Mouse (Mus musculus): ENCODE results near the gene Gm10382. TPM values are rescaled to one million over a fixed set of nuclear protein-coding genes. Genes with fewer than 3 reads are reported as not detected.
"Not testable (repeated sequence)": the region's sequence is repeated elsewhere in the genome, so short reads cannot be mapped to it uniquely, and the experiment has no call there.

Gm10382 gene
- total RNA-seq, 2 experiments from 2014 or later, result not detected

DNA sequence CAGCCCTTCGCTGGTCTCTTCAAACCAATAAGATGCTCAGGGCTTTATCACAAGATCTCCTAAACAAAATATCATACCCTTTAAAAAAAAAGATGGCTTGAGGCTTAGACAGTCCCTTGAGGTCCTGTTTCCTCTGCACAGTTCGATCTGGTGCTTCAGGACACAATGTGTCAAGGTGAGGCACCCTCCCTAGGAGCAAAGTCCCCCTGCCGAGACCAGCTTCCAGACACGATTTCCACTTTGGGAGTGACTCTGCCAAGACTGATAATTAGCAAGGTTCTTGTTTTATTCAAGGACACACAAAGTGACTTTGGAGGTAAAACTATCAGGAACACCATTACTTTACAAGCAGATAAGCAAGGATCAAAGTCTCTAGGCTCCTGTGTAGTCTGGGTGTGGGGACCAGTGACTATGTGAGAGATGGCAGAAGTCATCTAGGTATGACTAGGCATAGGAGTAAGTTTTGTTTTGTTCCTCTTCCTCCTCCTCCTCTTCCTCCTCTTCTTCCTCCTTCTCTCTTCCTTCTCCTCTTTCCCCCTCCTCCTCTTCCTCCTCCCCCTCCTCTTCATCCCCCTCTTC is 24.2 kb upstream of the Gm10382 start:
- intact Hi-C loops (cut with DNase I; ENCODE audit: low total_unique reads), result no loop called here
- DNase-seq, result no peak

DNA sequence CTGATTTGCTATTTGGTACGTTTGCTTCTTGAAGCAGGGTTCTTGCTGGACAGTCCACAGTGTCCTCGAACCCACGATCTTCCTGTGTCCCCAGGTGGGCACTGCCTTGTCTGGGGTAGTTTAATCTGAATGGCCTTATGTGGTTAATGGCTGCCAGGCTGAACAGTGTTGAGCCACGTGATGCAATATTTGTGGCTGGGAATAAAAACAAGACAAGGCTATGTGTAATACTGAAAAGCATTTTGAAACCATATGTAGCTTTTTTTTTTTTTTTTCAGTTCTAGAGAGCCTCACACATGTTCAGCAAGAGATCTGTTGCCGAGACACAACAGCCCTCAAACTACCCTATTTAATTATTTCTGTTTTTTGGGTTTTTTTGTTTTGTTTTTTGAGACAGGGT is 21.0 kb upstream of the Gm10382 start:
- intact Hi-C loops (cut with DNase I; ENCODE audit: low total_unique reads), result no loop called here
- no peak for DNase-seq

DNA sequence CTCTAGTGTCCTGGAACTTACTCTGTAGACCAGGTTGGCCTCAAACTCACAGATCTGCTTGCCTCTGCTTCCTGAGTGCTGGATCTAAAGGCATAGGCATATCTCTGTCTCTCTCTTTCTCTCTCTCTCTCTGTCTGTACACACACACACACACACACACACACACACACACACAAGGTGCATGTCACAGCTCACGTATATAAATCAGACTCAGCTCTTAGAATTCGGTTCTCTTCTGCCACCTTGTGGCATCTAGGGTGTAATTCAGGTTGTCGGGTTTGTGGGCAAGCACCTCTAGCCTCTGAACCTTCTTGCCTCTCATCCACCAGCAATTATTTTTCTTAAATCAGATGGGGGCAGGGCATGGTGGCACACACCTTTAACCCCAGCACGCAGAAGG is 20.6 kb upstream of the Gm10382 start:
- intact Hi-C loops (cut with DNase I; ENCODE audit: low total_unique reads), result no loop called here
- peak; percentile 46 for DNase-seq

DNA sequence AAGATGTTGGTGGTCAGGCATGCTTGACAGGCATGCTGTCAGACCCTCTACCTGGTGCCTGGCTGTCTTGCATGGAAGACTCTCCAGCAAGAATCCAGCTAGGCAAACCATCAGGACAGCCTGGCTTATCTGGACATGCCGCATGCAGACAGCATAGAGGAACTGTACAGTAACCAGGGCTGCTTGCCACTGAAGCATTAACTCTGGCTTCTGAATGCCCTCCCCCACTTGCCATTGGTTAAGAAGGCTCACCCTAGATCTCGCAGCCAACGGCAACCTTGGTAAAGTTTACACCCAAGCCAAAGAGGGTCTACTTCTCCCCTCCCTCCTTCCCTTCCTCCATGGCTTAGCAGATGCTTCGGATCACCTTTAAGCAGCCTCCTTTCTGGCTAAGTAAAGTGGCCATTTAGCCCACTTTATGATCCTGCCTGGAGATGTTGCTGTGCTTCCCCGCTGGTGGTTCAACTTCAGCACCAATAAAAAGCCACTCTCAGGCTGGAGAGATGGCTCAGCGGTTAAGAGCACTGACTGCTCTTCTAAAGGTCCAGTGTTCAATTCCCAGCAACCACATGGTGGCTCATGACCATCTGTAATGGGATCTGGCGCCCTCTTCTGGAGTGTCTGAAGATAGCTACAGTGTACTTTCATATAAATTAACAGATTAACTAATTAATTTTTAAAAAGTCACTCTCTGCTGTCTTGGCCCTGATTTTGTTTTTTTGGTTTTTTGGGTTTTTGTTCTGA is 18.0 kb upstream of the Gm10382 start:
- intact Hi-C loops (cut with DNase I; ENCODE audit: low total_unique reads), result loop anchor here (5.0 kb wide), 1 partner anchor 474 kb away; no protein-coding TSS in a partner anchor

DNA sequence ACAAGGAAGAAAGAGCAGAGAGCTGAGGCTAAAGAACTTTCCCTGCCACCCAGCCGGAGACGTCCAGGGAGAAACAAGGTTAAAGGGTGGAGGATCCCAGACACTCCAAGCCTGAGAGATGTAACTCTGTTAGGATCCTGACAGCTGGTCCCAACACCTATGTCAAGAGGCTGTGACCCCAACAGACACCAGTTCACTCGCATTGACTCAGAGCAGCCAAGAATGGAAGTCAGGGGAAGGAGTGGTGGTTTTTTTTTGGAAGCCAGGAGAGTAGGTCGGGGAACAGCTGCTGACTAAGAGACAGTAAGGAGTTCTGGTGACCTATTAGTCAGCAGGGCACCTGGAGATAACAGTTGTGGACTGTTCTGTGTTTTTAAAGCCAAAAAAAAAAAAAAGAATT is 17.1 kb upstream of the Gm10382 start:
- intact Hi-C loops (cut with DNase I; ENCODE audit: low total_unique reads), result loop anchor here (5.0 kb wide), 1 partner anchor 475 kb away; no protein-coding TSS in a partner anchor
- no peak for DNase-seq

More for the DNA sequence above, 18.0 kb upstream of the Gm10382 start:
- no peak for DNase-seq

DNA sequence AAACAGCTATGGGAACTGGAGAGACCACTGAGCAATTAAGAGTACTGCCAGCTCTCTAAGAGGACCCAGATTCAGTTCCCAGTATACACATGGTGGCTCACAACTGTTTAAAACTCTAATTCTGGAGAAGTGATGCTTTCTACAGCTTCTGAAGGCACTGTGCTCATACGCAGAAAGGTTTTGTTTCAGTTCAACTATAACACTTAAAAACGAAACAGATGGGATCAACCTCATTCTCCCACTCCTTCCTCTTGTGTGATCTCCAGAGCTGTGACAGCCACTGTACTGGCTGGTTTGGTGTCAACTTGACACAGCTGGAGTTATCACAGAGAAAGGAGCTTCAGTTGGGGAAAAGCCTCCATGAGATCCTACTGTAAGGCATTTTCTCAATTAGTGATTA is 13.3 kb upstream of the Gm10382 start:
- intact Hi-C loops (cut with DNase I; ENCODE audit: low total_unique reads), result loop anchor here (5.0 kb wide), 1 partner anchor 86 kb away; no protein-coding TSS in a partner anchor
- DNase-seq, result no peak

DNA sequence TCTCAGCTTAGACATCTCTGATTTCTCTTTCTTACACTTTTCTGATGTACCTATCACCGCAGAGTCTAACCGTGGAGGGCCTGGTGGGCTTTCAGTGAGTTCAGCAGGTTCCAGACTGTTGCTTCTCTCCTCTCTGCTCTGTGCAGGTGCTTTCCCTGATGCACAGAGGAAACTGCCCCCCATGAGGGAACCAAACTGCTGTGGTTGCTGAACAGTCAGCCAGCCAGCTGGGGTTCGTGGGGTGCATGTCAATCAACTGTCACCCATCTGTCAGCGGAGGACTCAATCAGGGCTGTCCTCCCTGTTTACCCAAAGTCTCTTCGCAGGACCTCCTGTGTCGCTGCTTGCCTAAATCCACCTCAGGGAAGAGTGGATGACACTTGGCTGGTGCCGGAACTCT is 11.9 kb upstream of the Gm10382 start:
- no peak for DNase-seq
- intact Hi-C loops (cut with DNase I; ENCODE audit: low total_unique reads), result loop anchor here (5.0 kb wide), 1 partner anchor 85 kb away; no protein-coding TSS in a partner anchor

DNA sequence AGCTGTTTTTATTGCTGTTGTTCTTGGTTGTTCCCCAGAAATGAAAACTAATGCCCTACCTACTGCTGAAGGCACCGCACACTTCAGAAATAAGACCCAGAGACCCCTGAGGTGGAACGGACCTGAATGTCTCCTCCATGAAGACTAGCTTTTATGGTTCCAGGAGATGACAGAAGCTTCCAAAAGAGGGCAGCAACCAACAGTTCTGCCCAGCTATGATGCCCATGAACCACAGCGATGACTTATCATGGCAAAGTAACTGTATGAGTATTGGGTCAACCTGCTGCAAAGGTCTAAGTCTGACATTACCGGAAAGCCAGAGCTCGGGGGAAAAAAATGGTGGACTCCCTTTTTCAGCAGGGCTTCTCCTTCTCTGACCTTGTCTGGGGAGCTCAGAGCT is 10.2 kb upstream of the Gm10382 start:
- no peak for DNase-seq
- intact Hi-C loops (cut with DNase I; ENCODE audit: low total_unique reads), result loop anchor here (5.0 kb wide), 1 partner anchor 83 kb away; no protein-coding TSS in a partner anchor

DNA sequence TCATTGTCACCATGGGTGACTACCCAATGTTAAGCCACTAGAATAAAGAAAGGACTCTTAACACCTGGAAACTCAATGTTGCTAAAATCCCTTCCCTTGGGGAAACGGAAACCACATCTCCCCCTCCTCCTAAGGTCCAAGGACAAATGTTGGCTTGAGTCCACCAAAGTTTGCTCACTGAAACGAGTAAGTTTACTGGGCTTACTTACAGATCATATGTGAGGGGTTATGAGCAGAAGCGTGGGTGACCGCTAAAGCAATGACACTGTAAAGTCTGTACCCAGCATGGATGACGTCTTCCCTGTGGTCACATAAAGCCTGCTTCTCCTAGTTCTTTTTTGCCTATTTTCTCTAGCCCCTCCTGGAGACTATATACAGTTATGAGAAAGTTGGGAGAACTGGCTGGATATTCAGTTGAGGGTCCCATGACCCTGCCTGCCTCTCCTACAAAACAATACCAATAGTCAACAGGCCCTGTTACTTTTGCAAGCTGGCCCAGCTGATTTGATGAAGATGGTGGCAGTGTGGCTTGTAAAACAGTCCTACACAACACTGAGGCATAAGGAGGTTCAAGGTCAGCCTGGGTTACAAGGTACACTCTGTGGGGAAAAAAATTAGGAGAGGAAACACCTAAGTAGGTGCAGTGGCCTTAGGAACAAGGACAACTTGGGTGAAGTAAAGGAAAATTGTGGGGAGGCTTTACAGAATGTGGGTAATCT is 7.0 kb upstream of the Gm10382 start:
- intact Hi-C loops (cut with DNase I; ENCODE audit: low total_unique reads), result no loop called here
- DNase-seq, result no peak

DNA sequence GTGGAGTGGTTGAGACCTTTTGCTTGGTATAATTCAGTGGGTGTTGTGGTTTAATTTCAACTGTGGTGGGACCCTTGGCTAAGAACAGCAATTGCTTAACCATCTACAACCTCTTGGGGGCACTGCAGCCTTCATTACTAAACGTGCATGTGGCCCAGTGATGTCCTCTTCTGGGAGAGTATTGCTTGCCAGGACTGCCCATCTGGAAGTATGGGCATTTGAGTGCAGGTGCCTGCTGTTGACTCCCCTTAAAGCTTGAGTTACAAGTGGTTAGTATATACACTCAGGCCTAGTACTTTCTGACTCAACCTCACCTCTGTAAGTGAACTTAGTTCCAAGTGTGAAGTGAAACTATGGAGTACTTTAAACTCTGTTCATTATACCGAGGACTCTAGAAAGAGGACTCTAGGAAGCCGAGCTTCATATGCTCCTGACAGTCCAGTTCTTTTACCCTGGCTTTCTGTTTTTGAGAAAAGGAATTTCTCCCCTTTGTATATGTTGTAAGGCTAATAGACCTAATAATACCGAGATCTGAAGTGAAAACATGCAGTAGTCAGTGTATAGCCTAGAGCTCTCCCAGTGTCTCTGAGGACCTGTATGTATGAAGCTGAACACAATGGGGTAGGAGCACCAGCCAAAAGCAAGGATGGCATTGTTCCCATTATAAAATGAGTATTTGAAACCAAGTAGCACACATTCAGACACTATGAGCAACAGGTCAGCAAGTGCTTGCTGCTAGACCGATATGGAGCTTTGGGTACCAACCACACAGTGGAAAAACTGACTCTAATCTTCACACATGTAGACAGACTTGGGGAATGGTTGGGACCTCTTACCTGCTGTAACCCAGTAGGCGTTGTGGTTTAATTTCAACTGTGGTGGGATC is 6.2 kb upstream of the Gm10382 start:
- DNase-seq, result peak; percentile 52
- intact Hi-C loops (cut with DNase I; ENCODE audit: low total_unique reads), result no loop called here

DNA sequence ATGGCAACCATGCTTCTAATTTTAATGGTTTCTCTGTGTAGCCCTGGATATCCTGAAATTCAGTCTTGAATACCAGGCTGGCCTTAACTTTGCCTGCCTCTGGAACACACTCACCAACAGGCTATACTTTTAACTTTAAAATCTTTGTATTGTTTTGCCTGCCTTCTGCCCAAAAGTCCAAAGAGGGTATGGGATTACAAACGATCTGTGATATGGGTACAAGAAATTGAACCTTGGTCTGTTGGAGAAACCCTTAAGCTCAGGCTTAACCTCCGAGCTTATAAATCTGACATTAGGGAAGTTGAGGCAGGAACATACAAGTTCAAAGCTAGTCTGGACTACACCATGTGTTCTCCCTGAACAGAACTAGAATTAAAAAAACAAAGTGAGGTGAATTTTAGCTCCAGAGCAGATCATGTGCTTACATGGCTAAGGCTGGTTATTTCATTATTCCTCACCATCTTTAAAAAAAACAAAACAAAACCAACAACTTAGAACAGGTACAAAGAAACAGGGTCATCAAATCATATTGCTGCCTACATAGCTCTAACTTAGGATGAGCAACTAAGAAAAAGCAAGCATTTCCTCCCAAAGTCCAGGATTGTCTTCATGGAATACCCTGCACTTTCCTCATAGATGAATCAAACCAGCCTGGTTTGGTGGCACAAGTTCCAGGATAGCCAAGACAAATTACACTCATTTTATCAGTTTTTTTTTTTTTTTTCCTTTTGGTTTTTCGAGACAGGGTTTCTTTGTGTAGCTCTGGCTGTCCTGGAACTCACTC is 5.3 kb upstream of the Gm10382 start:
- no peak for DNase-seq
- intact Hi-C loops (cut with DNase I; ENCODE audit: low total_unique reads), result no loop called here

DNA sequence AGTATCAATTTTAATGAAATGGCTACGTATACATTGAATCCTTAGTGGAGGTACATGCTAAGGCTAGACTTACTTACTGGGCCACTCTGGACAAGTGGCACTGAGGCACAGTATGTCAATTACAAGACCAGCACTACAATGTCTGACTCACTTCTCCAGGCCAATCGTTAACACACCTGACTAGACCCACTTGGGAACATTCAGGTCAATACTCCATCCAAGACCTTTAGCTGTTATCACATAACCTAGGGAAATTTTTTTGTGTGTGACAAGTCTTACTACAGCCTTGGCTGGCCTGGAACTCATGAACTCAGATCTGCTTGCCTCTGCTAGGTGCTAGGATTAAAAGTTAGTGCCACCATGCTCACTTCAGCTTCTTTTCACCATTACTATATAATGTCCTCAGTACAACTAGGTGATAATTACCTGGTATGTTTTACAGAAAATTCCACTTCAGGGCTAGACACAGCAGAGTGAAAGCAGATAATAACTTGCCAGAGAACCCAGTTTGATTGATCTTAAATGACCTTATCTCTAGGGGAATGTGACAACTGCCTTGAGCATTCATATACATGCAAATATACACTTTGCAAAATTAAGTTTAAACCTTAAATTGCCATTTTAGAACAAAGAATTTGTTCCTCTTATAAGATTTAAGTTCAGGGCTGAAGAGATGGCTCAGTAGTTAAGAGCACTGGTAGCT is 4.5 kb upstream of the Gm10382 start:
- intact Hi-C loops (cut with DNase I; ENCODE audit: low total_unique reads), result no loop called here
- no peak for DNase-seq

DNA sequence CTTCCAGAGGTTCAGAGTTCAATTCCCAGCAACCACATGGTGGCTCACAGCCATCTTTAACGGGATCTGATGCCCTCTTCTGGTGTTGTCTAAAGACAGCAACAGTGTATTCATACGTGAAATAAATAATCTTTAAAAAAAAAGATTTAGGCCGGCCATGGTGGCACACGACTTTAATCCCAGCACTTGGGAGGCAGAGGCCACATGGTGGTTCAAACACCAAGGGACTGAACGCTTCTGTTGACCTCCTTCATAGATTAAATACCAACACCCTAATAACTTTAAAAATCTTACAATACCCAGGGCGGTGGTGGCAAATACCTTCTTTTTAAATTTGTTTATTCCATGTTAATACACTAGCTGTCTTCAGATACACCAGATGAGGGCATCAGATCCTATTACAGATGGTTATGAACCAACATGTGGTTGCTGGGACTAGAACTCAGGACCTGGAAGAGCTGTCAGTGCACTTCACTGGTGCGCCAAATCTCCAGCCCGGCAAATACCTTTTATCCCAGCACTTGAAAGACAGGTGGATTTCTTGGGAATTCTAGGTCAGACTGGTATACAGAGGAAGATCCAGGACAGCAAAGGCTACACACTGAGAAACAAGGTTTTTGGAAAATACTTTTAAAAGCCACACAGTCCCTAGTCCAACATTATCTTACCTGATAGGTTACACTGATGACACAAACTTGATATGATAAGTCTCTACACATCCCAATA is 3.7 kb upstream of the Gm10382 start:
- intact Hi-C loops (cut with DNase I; ENCODE audit: low total_unique reads), result no loop called here
- no peak for DNase-seq

DNA sequence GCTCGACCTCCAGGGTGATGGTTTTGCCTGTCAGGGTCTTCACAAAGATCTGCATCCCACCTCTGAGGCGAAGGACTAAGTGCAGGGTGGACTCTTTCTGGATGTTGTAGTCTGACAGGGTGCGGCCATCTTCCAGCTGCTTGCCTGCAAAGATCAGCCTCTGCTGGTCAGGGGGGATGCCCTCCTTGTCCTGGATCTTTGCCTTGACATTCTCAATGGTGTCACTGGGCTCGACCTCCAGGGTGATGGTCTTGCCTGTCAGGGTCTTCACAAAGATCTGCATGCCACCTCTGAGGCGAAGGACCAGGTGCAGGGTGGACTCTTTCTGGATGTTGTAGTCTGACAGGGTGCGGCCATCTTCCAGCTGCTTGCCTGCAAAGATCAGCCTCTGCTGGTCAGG is 1.8 kb upstream of the Gm10382 start:
- DNase-seq; intact Hi-C loops (cut with DNase I; ENCODE audit: low total_unique reads): not testable (repeated sequence)

DNA sequence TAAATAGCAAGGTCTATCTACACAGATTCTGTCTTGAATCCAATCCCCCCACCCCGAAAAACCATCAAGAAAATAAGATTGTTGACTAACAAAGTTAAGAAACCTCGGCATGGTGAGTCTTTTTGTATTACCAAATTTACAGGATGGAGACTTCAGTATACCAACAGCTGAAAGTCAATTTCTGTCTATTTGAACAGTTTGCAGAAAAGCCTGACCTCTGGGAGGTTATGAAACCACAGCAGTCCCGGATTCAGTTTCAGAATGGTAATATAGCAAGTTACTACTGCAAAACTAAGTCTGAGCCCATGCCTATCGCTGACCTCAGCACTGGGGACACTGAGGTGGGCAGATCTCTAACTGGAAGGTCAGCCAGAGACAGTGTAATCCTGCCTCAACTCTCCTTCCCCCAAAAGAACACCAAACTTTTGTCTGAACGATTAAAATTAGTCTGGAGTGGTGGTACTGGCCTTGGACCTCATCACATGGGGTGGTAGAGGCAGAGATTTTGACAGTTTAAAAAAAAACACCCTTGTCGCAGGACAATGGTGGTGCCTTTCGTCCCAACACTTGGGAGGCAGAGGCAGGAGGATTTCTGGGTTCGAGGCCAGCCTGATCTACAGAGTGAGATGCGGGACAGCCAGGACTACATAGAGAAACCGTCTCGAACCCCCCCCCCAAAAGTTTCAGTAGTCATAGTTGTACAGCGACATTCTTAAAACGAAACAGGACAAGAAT is 597 bp upstream of the Gm10382 start:
- no peak for DNase-seq
- intact Hi-C loops (cut with DNase I; ENCODE audit: low total_unique reads), result no loop called here

DNA sequence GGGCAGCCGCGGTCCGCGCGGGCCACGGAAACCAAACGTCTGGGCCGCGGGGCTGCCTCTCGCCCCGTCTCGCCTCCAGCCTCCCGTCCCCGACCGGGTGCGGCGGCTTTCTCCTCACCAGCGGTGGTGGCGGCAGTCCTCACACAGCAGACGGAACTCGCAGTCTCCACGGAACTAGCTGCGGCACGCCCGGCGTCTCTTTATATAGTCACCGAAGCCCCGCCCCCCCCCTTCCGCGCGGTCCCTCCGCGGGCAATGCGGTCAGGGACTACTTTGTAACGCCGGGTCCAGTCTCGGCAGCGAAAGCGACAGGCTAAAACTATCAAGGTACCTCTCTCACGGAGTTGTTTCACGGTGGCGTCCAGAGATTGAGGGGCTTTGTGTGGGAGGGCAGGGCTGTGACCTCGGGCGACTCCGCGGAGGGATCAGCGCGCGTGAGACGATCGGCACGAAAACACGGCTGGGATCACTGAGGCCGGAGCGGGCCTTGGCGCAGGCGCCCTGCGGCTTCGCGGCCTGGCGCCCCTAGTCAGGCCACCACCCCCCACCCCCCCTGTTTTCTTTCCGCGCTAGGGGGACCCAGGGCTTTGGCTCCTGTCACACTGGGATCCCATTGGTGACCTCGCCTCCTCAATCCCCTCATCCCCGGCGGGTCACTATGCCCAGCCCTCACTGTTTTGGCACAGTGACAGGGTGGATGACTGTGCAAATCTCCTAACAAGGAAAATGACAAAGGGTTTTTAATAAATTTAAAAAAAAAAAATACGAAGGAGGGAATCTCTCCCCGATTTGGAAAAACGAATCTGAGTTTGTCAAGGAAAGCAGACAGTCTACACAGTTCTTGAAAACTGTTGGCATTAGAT is 688 bp downstream of the Gm10382 start, which contains the start of gene Ubc:
Gene Ubc, minus strand, starts transcription at position 624 of the 863 bp plus-strand sequence.
- peak; percentile 91 for DNase-seq
- intact Hi-C loops (cut with DNase I; ENCODE audit: low total_unique reads), result no loop called here

All from gastrocnemius, postnatal 14 days (tissue).